Mouse (Mus musculus) right cerebral cortex, postnatal 10 days (tissue): ENCODE results near the gene Tcap.

Experiments used
- DNase-seq, 2 experiments: peaks; one replicate each; pipeline ENCODE4 v3.0.0; 2021; ENCODE audit warnings: low spot score in 2 of 2

Tcap gene

GRCm38 (mm10) chr11:98383261-98384030 lies at the start of gene Tcap:
Gene Tcap (plus strand): TSS chr11:98383811.
- DNase-seq, result no peak

- peak in 1 of 2 experiments; percentile 58 for DNase-seq
Observed at GRCm38 (mm10) chr11:98333981-98334741, 49.5 kb upstream of the Tcap start.

GRCm38 (mm10) chr11:98335250-98335649 lies 48.4 kb upstream of the Tcap start:
- peak in 1 of 2 experiments; percentile 24 for DNase-seq

GRCm38 (mm10) chr11:98336245-98337107 lies 47.1 kb upstream of the Tcap start:
- no peak for DNase-seq

DNA sequence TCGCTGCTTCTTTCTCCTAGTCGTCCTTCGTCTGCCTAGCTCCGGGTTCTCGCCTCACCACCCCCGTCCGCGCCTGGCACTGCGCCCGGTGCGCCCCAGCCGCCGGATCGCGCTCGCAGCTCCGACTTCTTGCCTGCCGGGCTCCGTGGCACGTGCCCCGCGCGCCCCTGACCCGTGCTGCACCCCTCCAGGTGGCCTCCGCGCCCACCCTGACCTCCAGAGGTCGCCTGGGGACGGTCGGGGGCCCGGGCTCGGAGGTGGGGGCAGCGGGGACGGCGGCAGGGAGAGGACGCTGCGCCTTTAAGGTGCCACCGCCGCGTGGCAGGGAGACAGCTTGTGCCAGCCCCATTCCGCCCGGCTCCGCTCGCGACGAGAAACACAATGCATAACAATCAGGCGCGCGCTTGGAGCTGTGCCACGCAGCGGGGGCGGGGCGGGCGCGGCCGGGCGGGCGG lies 45.1 kb upstream of the Tcap start:
- DNase-seq, result peak; percentile 85 to 86

DNA sequence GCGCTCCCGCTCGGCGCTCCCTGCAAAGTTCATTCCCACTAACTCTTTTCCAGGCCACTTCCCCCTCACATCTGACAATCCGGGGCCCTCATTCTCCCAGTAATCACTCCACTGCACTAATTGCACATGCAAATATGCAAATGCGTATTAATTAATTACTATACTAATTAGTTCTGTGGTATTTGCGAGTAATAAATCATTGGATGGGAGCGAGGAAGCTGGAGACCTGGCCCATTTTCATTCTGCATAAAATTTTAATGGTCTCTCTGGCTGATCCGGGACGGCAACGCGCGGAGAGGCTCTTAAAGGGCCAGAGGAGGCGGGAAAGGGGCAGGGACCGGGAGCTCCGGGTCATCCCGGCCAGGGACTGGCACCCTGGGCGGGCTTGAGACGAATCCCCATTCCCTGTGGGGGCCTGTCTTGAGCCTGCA lies 44.5 kb upstream of the Tcap start:
- no peak for DNase-seq

- no peak for DNase-seq
Observed at GRCm38 (mm10) chr11:98339679-98340287, 43.8 kb upstream of the Tcap start.

DNA sequence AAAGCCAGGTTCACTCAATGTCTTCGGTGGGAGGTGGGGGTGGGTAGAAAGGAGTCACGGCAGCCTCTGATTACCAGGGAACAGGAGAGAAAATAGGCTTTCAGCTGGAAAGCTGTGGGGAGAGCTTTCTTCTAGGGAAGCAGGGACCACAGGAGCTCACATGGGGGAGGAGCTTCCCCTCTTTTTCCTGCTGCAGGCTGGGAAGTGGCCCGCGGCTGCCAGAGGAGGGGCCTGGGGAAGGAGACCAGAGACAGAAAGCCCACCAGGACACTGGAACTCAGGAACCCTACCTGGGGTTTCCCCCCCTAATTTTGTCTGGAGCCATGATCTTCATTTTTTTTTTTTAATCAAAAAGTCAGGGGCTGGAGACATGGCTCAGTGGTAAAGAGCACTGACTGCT lies 43.0 kb upstream of the Tcap start:
- DNase-seq, result no peak

GRCm38 (mm10) chr11:98341174-98341573 lies 42.4 kb upstream of the Tcap start:
- DNase-seq, result no peak

GRCm38 (mm10) chr11:98342000-98342945 lies 41.3 kb upstream of the Tcap start:
- peak; percentile 94 to 96 for DNase-seq

DNA sequence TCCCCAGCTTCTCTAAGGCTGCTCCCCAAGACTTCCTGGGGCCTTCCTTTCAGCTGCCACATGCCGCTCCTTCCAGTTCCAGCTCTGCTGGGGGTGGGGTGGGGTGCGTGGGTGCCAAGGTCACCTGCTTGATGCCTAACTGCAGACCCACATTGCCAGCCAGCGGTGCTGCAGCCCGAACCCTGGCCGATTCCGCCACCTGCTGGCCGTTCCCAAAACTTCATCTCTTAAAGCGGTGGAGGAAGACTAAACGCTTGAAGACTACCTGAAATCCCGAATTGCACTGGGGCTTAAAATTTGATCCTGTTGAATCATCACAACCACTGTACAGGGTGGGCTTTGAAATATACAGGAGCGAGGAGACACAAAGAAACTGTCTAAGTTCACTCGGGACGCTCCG lies 38.4 kb upstream of the Tcap start:
- peak; percentile 86 to 89 for DNase-seq

GRCm38 (mm10) chr11:98346168-98346567 lies 37.4 kb upstream of the Tcap start:
- peak in 1 of 2 experiments; percentile 68 for DNase-seq

GRCm38 (mm10) chr11:98347385-98348082 lies 36.1 kb upstream of the Tcap start:
- DNase-seq, result peak in 1 of 2 experiments; percentile 74

DNA sequence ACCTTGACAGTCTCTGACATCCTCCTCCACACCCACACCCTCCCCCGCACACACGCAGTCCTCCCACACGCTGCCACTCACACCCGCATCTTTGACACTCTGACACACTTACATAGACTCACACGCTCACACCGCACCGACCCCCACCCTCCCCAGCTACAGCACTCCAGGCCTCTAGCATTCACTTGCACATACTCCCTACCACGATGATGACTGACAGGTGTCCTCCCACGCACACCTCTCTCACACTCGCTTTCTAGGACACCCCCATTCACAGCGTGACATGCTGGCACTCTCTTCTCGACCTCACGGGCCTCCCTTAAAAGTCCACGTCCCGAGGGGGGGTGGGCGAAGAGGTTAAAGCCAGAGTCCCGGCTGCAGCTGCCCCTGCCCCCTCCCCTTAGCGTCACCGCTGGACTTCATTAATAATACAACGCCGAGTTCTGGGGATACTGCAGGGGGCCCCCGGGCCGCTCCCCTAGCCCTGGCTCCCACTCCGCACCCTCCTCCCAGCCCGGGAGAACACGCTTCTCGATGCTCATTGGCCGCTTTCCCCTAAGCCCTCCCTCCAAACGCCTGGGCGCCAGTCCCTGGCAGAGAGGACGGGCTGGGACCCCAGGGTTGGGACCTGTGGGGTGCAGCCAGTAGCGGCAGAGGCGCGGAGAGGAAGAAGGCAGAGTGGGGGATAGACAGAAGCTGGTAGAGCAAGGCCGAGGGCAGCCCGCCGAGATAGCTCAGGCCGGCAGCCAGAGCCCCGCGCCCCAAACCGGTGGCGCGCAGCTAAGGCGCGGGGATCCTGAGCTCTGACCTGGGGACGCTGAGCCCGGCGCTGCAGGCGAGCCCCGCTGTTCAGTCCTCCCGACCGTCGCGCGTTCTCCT lies 35.3 kb upstream of the Tcap start, which contains the start of gene Ppp1r1b:
Gene Ppp1r1b (plus strand): TSS at position 322 of the 879 bp plus-strand sequence.
- peak; percentile 88 to 90 for DNase-seq

- no peak for DNase-seq
Observed at GRCm38 (mm10) chr11:98349308-98349707, 34.3 kb upstream of the Tcap start.

- no peak for DNase-seq
Observed at GRCm38 (mm10) chr11:98352272-98352990, 31.2 kb upstream of the Tcap start.

GRCm38 (mm10) chr11:98353651-98354211 lies 29.9 kb upstream of the Tcap start:
- DNase-seq, result no peak
